Mouse (Mus musculus): ENCODE data around the gene Phactr1. TPM values are rescaled to one million over a fixed set of nuclear protein-coding genes. Genes with fewer than 3 reads are reported as not detected.

Phactr1 gene
- polyA plus RNA-seq, 1 experiment from 2014 or later = 0.39 TPM

- no peaks in the 10 kb centered on the region for H3K9me3 ChIP-seq (replicated peaks)
- WGBS (ENCODE audit: insufficient replicate concordance) = 58% methylated on average over 9 of the region's 9 CpGs
These were observed 39.0 kb downstream of the Phactr1 start for GRCm38 (mm10) chr13:42719401-42719800.

GRCm38 (mm10) chr13:42720135-42720534 is 39.7 kb downstream of the Phactr1 start:
- no peak for ATAC-seq
- Histone ChIP-seq H3K36me3 (no peaks in the 10 kb centered on the region), H3K4me2 (no peak overlapping the region), H3K4me1 (no peaks in the 10 kb centered on the region), H3K9me3 (replicated peaks) (no peaks in the 10 kb centered on the region), H3K27me3 (replicated peaks) (no peaks in the 10 kb centered on the region), H3K27ac (no peak overlapping the region), H3K4me3 (no peak overlapping the region), H3K9ac (no peak overlapping the region)
- 36% methylated on average over 4 of the region's 4 CpGs for WGBS (ENCODE audit: insufficient replicate concordance)

More at GRCm38 (mm10) chr13:42719401-42719800, 39.0 kb downstream of the Phactr1 start:
- no peaks in the 10 kb centered on the region for H3K4me1 ChIP-seq
- ATAC-seq = no peak
- no peak overlapping the region for H3K4me2 ChIP-seq
- no peaks in the 10 kb centered on the region for H3K27me3 ChIP-seq (replicated peaks)
- H3K4me3 ChIP-seq = no peak overlapping the region
- no peaks in the 10 kb centered on the region for H3K36me3 ChIP-seq
- no peak overlapping the region for H3K27ac ChIP-seq
- H3K9ac ChIP-seq = no peak overlapping the region

- H3K36me3 ChIP-seq = no peaks in the 10 kb centered on the region
- H3K27ac ChIP-seq = no peak overlapping the region
- no peaks in the 10 kb centered on the region for H3K27me3 ChIP-seq (replicated peaks)
- no peak overlapping the region for H3K4me3 ChIP-seq
- WGBS (ENCODE audit: insufficient replicate concordance) = 21% methylated on average over 1 of the region's 1 CpGs
- H3K9ac ChIP-seq = no peak overlapping the region
- ATAC-seq = no peak
- H3K9me3 ChIP-seq (replicated peaks) = no peaks in the 10 kb centered on the region
- no peaks in the 10 kb centered on the region for H3K4me1 ChIP-seq
- no peak overlapping the region for H3K4me2 ChIP-seq
These were observed 40.2 kb downstream of the Phactr1 start for GRCm38 (mm10) chr13:42720648-42721047.

- no peaks in the 10 kb centered on the region for H3K36me3 ChIP-seq
- H3K27ac ChIP-seq = no peak overlapping the region
- H3K27me3 ChIP-seq (replicated peaks) = no peaks in the 10 kb centered on the region
- no peak overlapping the region for H3K9ac ChIP-seq
- H3K4me2 ChIP-seq = no peak overlapping the region
- no peaks in the 10 kb centered on the region for H3K9me3 ChIP-seq (replicated peaks)
- WGBS (ENCODE audit: insufficient replicate concordance) = 69% methylated on average over 3 of the region's 3 CpGs
- no peak for ATAC-seq
- no peak overlapping the region for H3K4me3 ChIP-seq
- H3K4me1 ChIP-seq = no peaks in the 10 kb centered on the region
These were observed 43.6 kb downstream of the Phactr1 start for GRCm38 (mm10) chr13:42724011-42724410.

- Histone ChIP-seq H3K27me3 (replicated peaks) (no peaks in the 10 kb centered on the region), H3K36me3 (no peaks in the 10 kb centered on the region), H3K4me1 (no peaks in the 10 kb centered on the region), H3K9me3 (replicated peaks) (no peaks in the 10 kb centered on the region), H3K9ac (no peak overlapping the region), H3K4me3 (no peak overlapping the region), H3K4me2 (no peak overlapping the region), H3K27ac (no peak overlapping the region)
- no peak for ATAC-seq
- 47% methylated on average over 7 of the region's 7 CpGs for WGBS (ENCODE audit: insufficient replicate concordance)
These were observed 45.3 kb downstream of the Phactr1 start for GRCm38 (mm10) chr13:42725709-42726231.

- H3K27ac ChIP-seq = no peak overlapping the region
- H3K4me3 ChIP-seq = no peak overlapping the region
- WGBS (ENCODE audit: insufficient replicate concordance) = 74% methylated on average over 5 of the region's 5 CpGs
These were observed 57.1 kb downstream of the Phactr1 start for GRCm38 (mm10) chr13:42737486-42737885.

GRCm38 (mm10) chr13:42738152-42738551 is 57.7 kb downstream of the Phactr1 start:
- H3K4me2 ChIP-seq = no peak overlapping the region
- H3K9ac ChIP-seq = no peak overlapping the region
- no peaks in the 10 kb centered on the region for H3K36me3 ChIP-seq
- WGBS (ENCODE audit: insufficient replicate concordance) = 69% methylated on average over 5 of the region's 5 CpGs
- H3K4me3 ChIP-seq = no peak overlapping the region
- H3K9me3 ChIP-seq (replicated peaks) = no peaks in the 10 kb centered on the region
- no peaks in the 10 kb centered on the region for H3K27me3 ChIP-seq (replicated peaks)
- ATAC-seq = no peak
- H3K27ac ChIP-seq = no peak overlapping the region
- no peaks in the 10 kb centered on the region for H3K4me1 ChIP-seq

More at GRCm38 (mm10) chr13:42737486-42737885, 57.1 kb downstream of the Phactr1 start:
- H3K36me3 ChIP-seq = no peaks in the 10 kb centered on the region
- ATAC-seq = no peak
- H3K4me2 ChIP-seq = no peak overlapping the region
- no peak overlapping the region for H3K9ac ChIP-seq
- H3K27me3 ChIP-seq (replicated peaks) = no peaks in the 10 kb centered on the region
- H3K9me3 ChIP-seq (replicated peaks) = no peaks in the 10 kb centered on the region
- H3K4me1 ChIP-seq = no peaks in the 10 kb centered on the region

GRCm38 (mm10) chr13:42742226-42742625 is 61.8 kb downstream of the Phactr1 start:
- no peak overlapping the region for H3K27ac ChIP-seq
- ATAC-seq = no peak
- no peaks in the 10 kb centered on the region for H3K4me1 ChIP-seq
- H3K9me3 ChIP-seq (replicated peaks) = no peaks in the 10 kb centered on the region
- no peaks in the 10 kb centered on the region for H3K27me3 ChIP-seq (replicated peaks)
- H3K4me2 ChIP-seq = no peak overlapping the region
- H3K9ac ChIP-seq = no peak overlapping the region
- H3K36me3 ChIP-seq = no peaks in the 10 kb centered on the region
- H3K4me3 ChIP-seq = no peak overlapping the region

- Histone ChIP-seq H3K27ac (no peak overlapping the region), H3K9ac (no peak overlapping the region), H3K4me1 (no peaks in the 10 kb centered on the region), H3K36me3 (no peaks in the 10 kb centered on the region), H3K9me3 (replicated peaks) (no peaks in the 10 kb centered on the region), H3K27me3 (replicated peaks) (no peaks in the 10 kb centered on the region), H3K4me2 (no peak overlapping the region), H3K4me3 (no peak overlapping the region)
- 74% methylated on average over 5 of the region's 5 CpGs for WGBS (ENCODE audit: insufficient replicate concordance)
- ATAC-seq = no peak
These were observed 64.0 kb downstream of the Phactr1 start for GRCm38 (mm10) chr13:42744467-42744866.

GRCm38 (mm10) chr13:42757654-42758400 is 77.4 kb downstream of the Phactr1 start:
- no peaks in the 10 kb centered on the region for H3K4me1 ChIP-seq
- no peaks in the 10 kb centered on the region for H3K27me3 ChIP-seq (replicated peaks)
- H3K27ac ChIP-seq = no peak overlapping the region
- H3K36me3 ChIP-seq = no peaks in the 10 kb centered on the region
- no peaks in the 10 kb centered on the region for H3K9me3 ChIP-seq (replicated peaks)
- no peak for ATAC-seq
- H3K4me3 ChIP-seq = no peak overlapping the region
- no peak overlapping the region for H3K9ac ChIP-seq
- H3K4me2 ChIP-seq = no peak overlapping the region
- WGBS (ENCODE audit: insufficient replicate concordance) = 50% methylated on average over 11 of the region's 11 CpGs

- Histone ChIP-seq H3K27ac (no peak overlapping the region), H3K4me3 (no peak overlapping the region), H3K36me3 (no peaks in the 10 kb centered on the region), H3K4me2 (no peak overlapping the region), H3K4me1 (no peaks in the 10 kb centered on the region), H3K9ac (no peak overlapping the region), H3K27me3 (replicated peaks) (no peaks in the 10 kb centered on the region), H3K9me3 (replicated peaks) (no peaks in the 10 kb centered on the region; the same call in 1 of the 2 replicates)
- ATAC-seq = no peak
- 75% methylated on average over 5 of the region's 5 CpGs for WGBS (ENCODE audit: insufficient replicate concordance)
These were observed 78.7 kb downstream of the Phactr1 start for GRCm38 (mm10) chr13:42759170-42759569.

GRCm38 (mm10) chr13:42760907-42761544 is 80.6 kb downstream of the Phactr1 start:
- Histone ChIP-seq H3K4me2 (no peak overlapping the region), H3K9me3 (replicated peaks) (no peaks in the 10 kb centered on the region; the same call in 1 of the 2 replicates), H3K9ac (no peak overlapping the region), H3K27ac (no peak overlapping the region), H3K4me1 (no peaks in the 10 kb centered on the region), H3K27me3 (replicated peaks) (no peaks in the 10 kb centered on the region), H3K4me3 (no peak overlapping the region), H3K36me3 (no peaks in the 10 kb centered on the region)
- 64% methylated on average over 10 of the region's 10 CpGs for WGBS (ENCODE audit: insufficient replicate concordance)
- no peak for ATAC-seq

Data from liver, embryonic 12.5 days (tissue).